Mouse (Mus musculus): ENCODE measurements around the gene Gm28230.

GRCm38 (mm10) chr2:74693432-74693827, 33.1 kb upstream of the Gm28230 start:
- TF ChIP-seq CTCF (IDR thresholded peaks at IDR 0.05; ENCODE audit: extremely low read depth, insufficient read length, insufficient replicate concordance, low read depth, low read length) = no peak
- no peak for TF ChIP-seq POLR2A (IDR thresholded peaks at IDR 0.05; ENCODE audit: low read depth, low read length)
